Mouse (Mus musculus): ENCODE results near the gene Tra2a. TPM values are rescaled to one million over a fixed set of nuclear protein-coding genes. Genes with fewer than 3 reads are reported as not detected.

The Tra2a gene
- total and polyA plus RNA-seq, 3 experiments: 85.2 to 108 TPM; not detected in 1

- TF ChIP-seq EP300 (IDR thresholded peaks at IDR 0.05; ENCODE audit: low read depth in 1 of 2, low read length in 2 of 2) (no peak), USF1 (IDR thresholded peaks at IDR 0.05; ENCODE audit: low read depth, low read length) (no peak), MYB (IDR thresholded peaks at IDR 0.05; ENCODE audit: low read depth, low read length) (no peak), GABPA (IDR thresholded peaks at IDR 0.05; ENCODE audit: low read depth, low read length) (no peak), USF2 (IDR thresholded peaks at IDR 0.05; ENCODE audit: borderline replicate concordance in 1 of 2, insufficient read depth in 1 of 2, low read depth in 1 of 2, low read length in 2 of 2) (no peak), ZNF384 (IDR thresholded peaks at IDR 0.05; ENCODE audit: low read depth, low read length) (no peak), SIN3A (IDR thresholded peaks at IDR 0.05; ENCODE audit: low read length) (no peak), TBP (IDR thresholded peaks at IDR 0.05; ENCODE audit: low read depth, low read length) (no peak), RAD21 (IDR thresholded peaks at IDR 0.05; ENCODE audit: low read depth, low read length) (no peak), KAT2A (conservative IDR thresholded peaks at IDR 0.05; ENCODE audit: low read depth, low read length) (no peak), ETS1 (IDR thresholded peaks at IDR 0.05; ENCODE audit: low read depth, low read length) (no peak), MAZ (IDR thresholded peaks at IDR 0.05; ENCODE audit: low read depth, low read length) (no peak), NELFE (IDR thresholded peaks at IDR 0.05; ENCODE audit: low read depth, low read length) (no peak), BHLHE40 (IDR thresholded peaks at IDR 0.05; ENCODE audit: borderline replicate concordance, low read depth, low read length) (no peak), UBTF (IDR thresholded peaks at IDR 0.05; ENCODE audit: borderline replicate concordance, insufficient read depth, low read depth, low read length) (no peak)
Measured at GRCm38 (mm10) chr6:49212141-49212540, 51.7 kb downstream of the Tra2a start.

GRCm38 (mm10) chr6:49211596-49211995 lies 52.2 kb downstream of the Tra2a start:
- H3K27me3 ChIP-seq (ENCODE audit: control insufficient read depth in 1 of 2, insufficient read depth in 2 of 2, low read length in 2 of 2): no peaks in the 10 kb centered on the region
- no peak overlapping the region for H3K27ac ChIP-seq (ENCODE audit: control insufficient read depth, low read depth, low read length)
- H3K4me3 ChIP-seq (ENCODE audit: control insufficient read depth in 1 of 2, insufficient read depth in 1 of 2, low read depth in 2 of 2, low read length in 2 of 2): no peak overlapping the region
- TF ChIP-seq MAZ (IDR thresholded peaks at IDR 0.05; ENCODE audit: low read depth, low read length) (no peak), SIN3A (IDR thresholded peaks at IDR 0.05; ENCODE audit: low read length) (no peak), USF1 (IDR thresholded peaks at IDR 0.05; ENCODE audit: low read depth, low read length) (no peak), POLR2AphosphoS2 (IDR thresholded peaks at IDR 0.05; ENCODE audit: low read length) (no peak), CHD2 (IDR thresholded peaks at IDR 0.05; ENCODE audit: low read length) (no peak), E2F4 (IDR thresholded peaks at IDR 0.05; ENCODE audit: borderline replicate concordance, low read depth, low read length) (no peak), NRF1 (IDR thresholded peaks at IDR 0.05; ENCODE audit: insufficient read depth, low read depth, low read length, poor library complexity, severe bottlenecking) (no peak), TCF12 (IDR thresholded peaks at IDR 0.05; ENCODE audit: low read depth, low read length) (no peak), POLR2A (IDR thresholded peaks at IDR 0.05; ENCODE audit: control insufficient read depth in 1 of 2, insufficient read depth in 1 of 2, low read depth in 1 of 2, low read length in 2 of 2, poor library complexity in 1 of 2) (no peak), HCFC1 (IDR thresholded peaks at IDR 0.05; ENCODE audit: low read depth, low read length) (no peak), MYC (IDR thresholded peaks at IDR 0.05; ENCODE audit: low read depth, low read length) (no peak), UBTF (IDR thresholded peaks at IDR 0.05; ENCODE audit: borderline replicate concordance, insufficient read depth, low read depth, low read length) (no peak)
- no peaks in the 10 kb centered on the region for H3K36me3 ChIP-seq (ENCODE audit: control insufficient read depth in 1 of 2, insufficient read depth in 2 of 2, low read length in 2 of 2)
- H3K79me2 ChIP-seq (ENCODE audit: control insufficient read depth, insufficient read depth, low read length, poor library complexity): no peaks in the 10 kb centered on the region
- H3K9ac ChIP-seq (ENCODE audit: control insufficient read depth, low read depth, low read length, poor library complexity, severe bottlenecking): no peak overlapping the region
- H3K9me3 ChIP-seq (replicated peaks; ENCODE audit: insufficient read depth, low read length): no peaks in the 10 kb centered on the region
- no peak for DNase-seq (ENCODE audit: low read depth, low spot score)
- H3K4me1 ChIP-seq (ENCODE audit: control insufficient read depth in 1 of 2, insufficient read depth in 2 of 2, low read length in 2 of 2): no peaks in the 10 kb centered on the region

More at GRCm38 (mm10) chr6:49212141-49212540, 51.7 kb downstream of the Tra2a start:
- no peak for DNase-seq (ENCODE audit: low read depth, low spot score)
- Histone ChIP-seq H3K4me3 (ENCODE audit: control insufficient read depth in 1 of 2, insufficient read depth in 1 of 2, low read depth in 2 of 2, low read length in 2 of 2) (no peak overlapping the region), H3K27me3 (ENCODE audit: control insufficient read depth in 1 of 2, insufficient read depth in 2 of 2, low read length in 2 of 2) (no peaks in the 10 kb centered on the region), H3K9me3 (replicated peaks; ENCODE audit: insufficient read depth, low read length) (no peaks in the 10 kb centered on the region), H3K9ac (ENCODE audit: control insufficient read depth, low read depth, low read length, poor library complexity, severe bottlenecking) (no peak overlapping the region), H3K4me1 (ENCODE audit: control insufficient read depth in 1 of 2, insufficient read depth in 2 of 2, low read length in 2 of 2) (no peaks in the 10 kb centered on the region), H3K79me2 (ENCODE audit: control insufficient read depth, insufficient read depth, low read length, poor library complexity) (no peaks in the 10 kb centered on the region), H3K27ac (ENCODE audit: control insufficient read depth, low read depth, low read length) (no peak overlapping the region), H3K36me3 (ENCODE audit: control insufficient read depth in 1 of 2, insufficient read depth in 2 of 2, low read length in 2 of 2) (no peaks in the 10 kb centered on the region)
